Mouse (Mus musculus) small intestine, adult 2 months (tissue): ENCODE data around the gene Cyp2c23.

ENCODE experiments used
- CTCF ChIP-seq: fragments of 200-500 bp; IDR thresholded peaks from 2 replicates; pipeline ENCODE4 v1.5.1; 2012; ENCODE audit warnings: low read depth, mild to moderate bottlenecking, control low read depth, inconsistent platforms, low read length, moderate library complexity, mixed read lengths; ENCODE audit not compliant: insufficient replicate concordance, insufficient read length; ENCODE audit errors: extremely low read depth
- POLR2A ChIP-seq: fragments of 200-500 bp; IDR thresholded peaks from 2 replicates; pipeline ENCODE4 v1.6.1; 2012; ENCODE audit warnings: low read depth, mild to moderate bottlenecking, control low read depth, inconsistent platforms, low read length, moderate library complexity

DNA sequence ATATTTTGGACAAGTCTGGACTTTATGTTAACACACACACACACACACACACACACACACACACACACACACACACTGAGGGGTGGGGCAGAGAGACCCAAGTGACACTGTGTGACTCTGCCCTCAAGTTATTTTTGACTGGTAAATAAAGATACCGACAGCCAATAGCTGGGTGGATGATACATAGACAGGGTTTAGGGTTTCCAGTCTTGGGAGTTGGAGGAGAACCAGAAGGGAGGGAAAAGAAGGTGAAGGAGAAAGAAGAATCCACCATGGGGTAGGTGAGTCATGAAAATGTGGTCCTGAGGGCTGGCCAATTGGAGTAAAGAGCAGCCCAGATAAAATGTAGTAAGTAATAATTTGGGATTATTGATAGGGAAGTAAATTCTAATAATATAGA lies 28.9 kb downstream of the Cyp2c23 start:
- TF ChIP-seq POLR2A = no peak
- TF ChIP-seq CTCF = no peak
